Mouse (Mus musculus): ENCODE data around the gene 4930548H24Rik.

GRCm38 (mm10) chr5:31469711-31470110, 15.8 kb upstream of the 4930548H24Rik start:
- no peak for TF ChIP-seq GATA1 (IDR thresholded peaks at IDR 0.05; ENCODE audit: low read length)
- no peak for TF ChIP-seq TAL1 (IDR thresholded peaks at IDR 0.05; ENCODE audit: low read length)

Data from erythroblast, embryonic 14.5 days (primary cell).